Mouse (Mus musculus) forelimb bud, embryonic 11.5 days (tissue): ENCODE data around the gene Urod.

Experiments
- DNase-seq: peaks from one replicate; pipeline ENCODE4 v3.0.0-alpha.2; 2012; ENCODE audit warnings: low read depth, low spot score

The Urod gene

DNA sequence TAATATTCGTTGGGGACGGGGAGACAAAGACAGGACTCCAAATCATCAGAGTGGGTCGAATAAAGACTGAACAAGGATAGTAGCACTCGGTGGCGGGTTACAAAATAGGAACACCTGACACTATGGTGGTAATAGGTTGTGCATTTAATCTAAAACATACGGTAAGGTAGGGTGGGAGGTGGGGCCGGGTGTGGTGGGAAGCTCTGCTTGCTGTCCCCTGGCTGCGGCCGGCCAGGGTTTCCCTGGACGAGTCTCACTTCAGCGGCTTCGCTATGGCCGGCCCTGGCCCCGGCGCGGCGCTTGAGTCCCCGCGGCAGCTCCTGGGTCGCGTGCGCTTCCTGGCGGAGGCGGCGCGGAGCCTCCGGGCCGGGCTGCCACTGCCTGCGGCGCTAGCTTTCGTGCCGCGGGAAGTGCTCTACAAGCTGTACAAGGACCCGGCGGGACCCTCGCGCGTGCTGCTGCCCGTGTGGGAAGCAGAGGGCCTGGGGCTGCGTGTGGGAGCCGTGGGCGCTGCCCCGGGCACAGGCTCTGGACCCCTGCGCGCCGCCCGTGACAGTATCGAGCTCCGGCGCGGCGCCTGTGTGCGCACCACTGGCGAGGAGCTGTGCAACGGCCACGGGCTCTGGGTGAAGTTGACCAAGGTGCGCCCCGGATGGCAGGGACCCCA lies 1.1 kb upstream of the Urod start, which contains the start of gene Hectd3:
Gene Hectd3, plus strand, starts transcription at position 187 of the 667 bp plus-strand sequence.
- DNase-seq, result peak; percentile 65

GRCm38 (mm10) chr4:116991366-116991765 lies 2.8 kb downstream of the Urod start:
- peak; percentile 81 for DNase-seq

GRCm38 (mm10) chr4:116989731-116990130 lies 4.5 kb downstream of the Urod start:
- DNase-seq, result no peak

DNA sequence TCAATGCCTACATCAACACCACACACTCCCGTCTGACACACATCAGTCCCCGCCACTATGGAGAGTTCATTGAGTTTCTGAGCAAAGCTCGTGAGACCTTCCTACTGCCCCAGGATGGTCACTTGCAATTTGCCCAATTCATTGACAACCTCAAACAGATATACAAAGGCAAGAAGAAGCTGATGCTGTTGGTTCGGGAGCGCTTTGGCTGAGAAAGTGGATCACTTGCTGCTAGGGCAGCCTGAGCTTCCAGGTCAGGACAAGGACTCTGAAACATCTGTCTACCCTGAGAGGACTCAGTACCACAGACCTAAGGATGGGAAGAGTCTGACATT lies 7.1 kb downstream of the Urod start:
- DNase-seq, result no peak

DNA sequence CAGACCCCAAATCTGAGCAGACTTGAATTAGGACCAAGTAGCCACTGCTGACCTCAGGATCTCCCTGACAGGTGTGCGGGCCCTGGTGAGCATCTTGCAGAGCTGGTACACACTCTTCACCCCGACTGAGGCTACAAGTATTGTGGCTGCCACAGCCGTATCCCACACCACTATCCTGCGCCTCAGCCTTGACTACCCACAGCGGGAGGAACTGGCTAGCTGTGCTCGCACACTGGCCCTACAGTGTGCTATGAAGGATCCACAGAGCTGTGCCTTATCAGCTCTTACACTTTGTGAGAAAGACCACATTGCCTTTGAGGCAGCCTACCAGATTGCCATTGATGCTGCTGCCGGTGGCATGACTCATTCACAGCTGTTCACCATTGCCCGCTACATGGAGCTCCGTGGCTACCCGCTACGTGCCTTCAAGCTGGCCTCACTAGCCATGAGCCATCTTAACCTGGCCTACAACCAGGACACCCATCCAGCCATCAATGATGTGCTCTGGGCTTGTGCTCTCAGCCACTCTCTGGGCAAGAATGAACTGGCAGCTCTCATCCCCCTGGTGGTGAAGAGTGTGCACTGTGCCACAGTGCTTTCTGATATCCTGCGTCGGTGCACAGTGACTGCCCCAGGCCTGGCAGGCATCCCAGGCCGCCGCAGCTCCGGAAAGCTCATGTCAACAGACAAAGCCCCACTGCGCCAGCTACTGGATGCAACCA lies 7.7 kb downstream of the Urod start:
- peak; percentile 43 for DNase-seq

DNA sequence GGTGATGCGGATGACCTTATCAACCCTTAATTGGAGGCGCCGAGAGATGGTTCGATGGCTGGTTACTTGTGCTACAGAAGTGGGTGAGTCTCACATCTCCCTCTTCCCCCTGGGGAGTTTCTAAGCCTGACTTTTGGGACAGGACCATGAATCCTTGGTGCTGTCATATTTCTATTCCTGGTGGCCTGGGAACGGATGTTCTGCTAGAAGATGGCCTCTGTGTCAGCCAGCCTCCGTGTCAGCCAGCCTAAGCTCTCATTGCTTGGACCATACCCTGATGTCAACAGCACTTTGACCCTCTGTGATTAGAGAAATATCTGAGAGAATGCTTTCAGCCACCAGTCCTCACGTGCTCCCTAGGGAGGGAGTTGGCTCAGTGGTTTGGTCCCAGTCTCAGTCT lies 8.5 kb downstream of the Urod start:
- no peak for DNase-seq

DNA sequence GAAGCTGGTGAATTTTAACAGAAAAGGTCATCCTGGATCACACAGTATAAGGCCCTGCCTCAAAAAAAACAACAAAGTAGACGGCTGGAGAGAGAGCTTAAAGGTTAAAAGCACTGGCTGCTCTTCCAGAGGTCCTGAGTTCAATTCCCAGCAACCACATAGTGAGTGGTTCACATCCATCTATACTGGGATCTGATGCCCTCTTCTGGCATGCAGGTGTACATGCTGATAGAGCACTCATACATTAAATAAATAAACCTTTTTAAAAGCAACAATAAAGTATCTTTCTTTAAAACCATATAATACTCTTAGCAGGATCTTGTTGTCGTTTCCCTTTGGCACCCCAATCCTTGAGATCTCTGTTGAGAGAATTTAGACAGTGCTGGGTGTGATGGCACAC lies 17.7 kb downstream of the Urod start:
- DNase-seq, result no peak

- DNase-seq, result no peak
Observed at GRCm38 (mm10) chr4:116954951-116955350, 39.3 kb downstream of the Urod start.

DNA sequence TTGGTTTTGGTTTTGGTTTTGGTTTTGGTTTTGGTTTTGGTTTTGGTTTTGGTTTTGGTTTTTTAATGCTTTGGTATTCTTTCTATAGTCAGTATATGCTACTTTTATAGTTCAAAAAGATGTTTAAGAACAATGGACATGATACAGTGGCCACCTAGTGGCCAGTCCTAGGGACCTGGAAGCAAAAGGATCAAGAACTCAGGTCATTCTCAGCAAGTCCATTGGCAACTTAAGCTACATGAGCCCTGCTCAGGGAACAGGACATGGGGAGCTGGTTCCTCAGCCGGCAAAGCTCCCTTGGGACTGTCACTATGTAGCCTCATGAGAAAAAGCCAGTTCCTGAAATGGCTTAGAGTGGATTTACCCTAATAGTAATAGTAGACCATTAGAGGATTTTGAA lies 42.6 kb downstream of the Urod start:
- no peak for DNase-seq

DNA sequence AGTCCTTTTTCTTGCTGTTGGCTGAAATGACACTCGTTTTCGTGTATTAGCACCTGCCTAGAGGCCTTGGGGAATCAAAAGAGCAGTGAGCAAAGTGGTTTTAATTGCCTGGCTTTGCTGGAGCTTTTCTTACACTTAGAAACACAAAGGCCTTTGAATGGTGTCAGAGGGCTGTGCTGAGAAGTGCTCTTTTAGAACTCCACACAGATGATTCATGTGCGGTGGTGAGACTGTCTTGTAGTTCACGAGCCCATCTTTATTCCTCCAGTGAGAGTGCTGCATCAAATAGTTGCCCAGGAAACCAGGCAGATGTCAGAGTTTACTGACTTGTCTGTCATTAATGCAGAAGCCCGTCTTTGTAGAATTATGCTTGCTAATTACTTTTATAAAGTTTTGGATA lies 50.2 kb downstream of the Urod start:
- no peak for DNase-seq

GRCm38 (mm10) chr4:116942695-116943094 lies 51.5 kb downstream of the Urod start:
- DNase-seq, result no peak
